Mouse (Mus musculus) limb, embryonic 15.5 days (tissue): ENCODE data around the gene Pdyn. TPM values are rescaled to one million over a fixed set of nuclear protein-coding genes. Genes with fewer than 3 reads are reported as not detected.

ENCODE experiments used
- ATAC-seq: fragments of 200-750 bp; cut with Nextera tagmentation; 2 replicates; pipeline ENCODE4 v1.8.0; 2017; ENCODE audit warnings: low read depth, moderate TSS enrichment; ENCODE audit not compliant: insufficient number of reproducible peaks, low FRiP score, low TSS enrichment
- H3K27ac ChIP-seq: fragments of 300-500 bp; sonication (generic); 2 replicates; pipeline ENCODE4 v1.5.1; 2015; ENCODE audit warnings: moderate library complexity, mild to moderate bottlenecking, inconsistent platforms
- H3K27me3 ChIP-seq: fragments of 300-500 bp; sonication (generic); 2 replicates; pipeline ENCODE4 v1.6.1; 2015; ENCODE audit warnings: inconsistent platforms
- H3K36me3 ChIP-seq: fragments of 300-500 bp; sonication (generic); 2 replicates; pipeline ENCODE4 v1.6.1; 2015; ENCODE audit warnings: inconsistent platforms
- H3K4me1 ChIP-seq: fragments of 300-500 bp; sonication (generic); 2 replicates; pipeline ENCODE4 v1.6.1; 2015; ENCODE audit warnings: inconsistent platforms
- H3K4me2 ChIP-seq: fragments of 300-500 bp; sonication (generic); 2 replicates; pipeline ENCODE4 v1.6.1; 2015; ENCODE audit warnings: mild to moderate bottlenecking, inconsistent platforms
- H3K4me3 ChIP-seq: fragments of 300-500 bp; sonication (generic); 2 replicates; pipeline ENCODE4 v1.5.1; 2015; ENCODE audit warnings: mild to moderate bottlenecking, inconsistent platforms
- H3K9ac ChIP-seq: fragments of 300-500 bp; sonication (generic); 2 replicates; pipeline ENCODE4 v1.6.1; 2015; ENCODE audit warnings: inconsistent platforms
- H3K9me3 ChIP-seq: fragments of 300-500 bp; sonication (generic); 2 replicates; pipeline ENCODE4 v1.6.1; 2016; ENCODE audit warnings: inconsistent platforms
- WGBS: fragments of 180-500 bp; shearing (Covaris S2); methylation state at CpG from one replicate; pipeline ENCODE4 v1.1.7; 2015; 5-methylcytosine and 5-hydroxymethylcytosine counted together
- polyA plus RNA-seq: library from polyadenylated mRNA; unstranded; fragments of >200 nt; fragmentation: Nextera tagmentation; extraction: Ambion mirVana; gene quantifications from 2 replicates; pipeline ENCODE4 v1.2.1, GENCODE M21; 2015

Gene Pdyn
- polyA plus RNA-seq, 1 experiment from 2014 or later = 0.14 TPM

DNA sequence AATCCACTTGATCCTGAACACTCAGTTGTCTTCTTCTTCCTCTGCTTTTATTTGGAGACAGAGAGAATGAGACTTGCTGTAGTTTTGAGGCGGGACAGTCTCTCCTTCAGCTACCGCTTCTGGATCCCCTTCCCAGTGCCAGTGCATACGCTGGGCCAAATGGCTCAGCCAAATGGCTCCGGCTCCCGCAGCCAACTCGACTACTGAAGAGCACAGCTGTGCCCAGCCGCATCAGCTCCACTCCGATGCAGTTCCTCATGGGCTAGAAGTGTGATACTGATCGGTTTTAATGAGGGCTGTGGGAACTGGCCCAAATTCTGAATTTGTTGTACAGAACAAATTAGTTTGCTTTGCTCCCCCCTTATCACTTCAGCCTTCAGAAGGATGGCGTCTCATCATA is 12.7 kb downstream of the Pdyn start:
- Histone ChIP-seq H3K36me3 (no peaks in the 10 kb centered on the region), H3K27ac (no peak overlapping the region), H3K9ac (no peak overlapping the region), H3K4me3 (no peak overlapping the region), H3K9me3 (no peaks in the 10 kb centered on the region), H3K27me3 (no peaks in the 10 kb centered on the region), H3K4me1 (no peaks in the 10 kb centered on the region), H3K4me2 (no peak overlapping the region)
- ATAC-seq = no peak
- WGBS = 43% methylated on average over 10 of the region's 10 CpGs

DNA sequence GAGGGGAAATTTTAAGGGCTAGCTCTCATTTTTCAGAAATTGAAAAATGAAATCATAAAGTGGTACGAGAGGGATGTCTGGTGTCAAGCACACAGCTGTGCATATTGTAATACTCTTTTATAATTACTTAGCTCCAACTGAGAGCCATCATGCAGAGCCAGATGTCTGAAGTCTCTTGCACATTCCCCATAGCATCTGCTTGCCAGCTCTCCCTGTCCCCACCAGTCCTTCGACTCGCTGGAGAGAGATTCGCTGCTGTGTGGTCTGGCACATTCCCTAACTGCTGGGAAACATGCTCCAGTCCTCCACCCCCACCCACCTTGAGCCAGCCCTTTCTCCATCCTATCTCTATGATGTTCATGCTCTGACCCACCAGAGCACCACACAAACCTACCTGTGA is 15.6 kb downstream of the Pdyn start:
- Histone ChIP-seq H3K9me3 (no peaks in the 10 kb centered on the region), H3K4me1 (no peaks in the 10 kb centered on the region), H3K27me3 (no peaks in the 10 kb centered on the region), H3K4me3 (no peak overlapping the region), H3K27ac (no peak overlapping the region), H3K36me3 (no peaks in the 10 kb centered on the region), H3K9ac (no peak overlapping the region), H3K4me2 (no peak overlapping the region)
- 45% methylated on average over 4 of the region's 4 CpGs for WGBS
- ATAC-seq = no peak

DNA sequence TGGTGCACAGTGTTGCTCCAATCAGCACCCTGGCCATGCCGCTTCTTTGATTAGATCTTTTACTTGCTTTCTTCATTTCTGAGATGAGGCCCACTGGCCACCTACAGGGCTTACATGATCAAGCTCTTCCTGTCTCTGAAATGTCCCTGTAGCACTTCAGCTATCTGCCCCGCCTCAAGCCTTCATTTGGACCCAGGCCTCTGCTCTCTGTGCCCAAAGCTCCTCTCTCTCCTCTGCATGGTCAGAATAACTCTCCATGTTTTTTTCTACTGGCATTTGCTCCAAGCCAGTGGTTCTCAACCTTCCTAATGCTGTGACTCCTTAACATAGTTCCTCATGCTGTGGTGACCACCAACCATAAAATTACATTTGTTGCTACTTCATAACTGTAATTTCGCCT is 19.4 kb downstream of the Pdyn start:
- WGBS = 75% methylated on average over 3 of the region's 3 CpGs
- Histone ChIP-seq H3K4me2 (no peak overlapping the region), H3K9me3 (no peaks in the 10 kb centered on the region), H3K9ac (no peak overlapping the region), H3K27me3 (no peaks in the 10 kb centered on the region), H3K27ac (no peak overlapping the region), H3K4me3 (no peak overlapping the region), H3K4me1 (no peaks in the 10 kb centered on the region), H3K36me3 (no peaks in the 10 kb centered on the region)
- ATAC-seq = no peak

GRCm38 (mm10) chr2:129679066-129679465 is 20.6 kb downstream of the Pdyn start:
- Histone ChIP-seq H3K4me1 (no peaks in the 10 kb centered on the region), H3K9ac (no peak overlapping the region), H3K4me2 (no peak overlapping the region), H3K9me3 (no peaks in the 10 kb centered on the region), H3K4me3 (no peak overlapping the region), H3K27ac (no peak overlapping the region), H3K36me3 (no peaks in the 10 kb centered on the region), H3K27me3 (no peaks in the 10 kb centered on the region)
- no peak for ATAC-seq
- WGBS = 81% methylated on average over 5 of the region's 5 CpGs

GRCm38 (mm10) chr2:129677664-129678063 is 22.0 kb downstream of the Pdyn start:
- H3K4me3 ChIP-seq = no peak overlapping the region
- H3K4me1 ChIP-seq = no peaks in the 10 kb centered on the region
- H3K27ac ChIP-seq = no peak overlapping the region
- no peak for ATAC-seq
- H3K9me3 ChIP-seq = no peaks in the 10 kb centered on the region
- WGBS = 27% methylated on average over 2 of the region's 2 CpGs
- H3K4me2 ChIP-seq = no peak overlapping the region
- H3K36me3 ChIP-seq = no peaks in the 10 kb centered on the region
- no peak overlapping the region for H3K9ac ChIP-seq
- no peaks in the 10 kb centered on the region for H3K27me3 ChIP-seq

DNA sequence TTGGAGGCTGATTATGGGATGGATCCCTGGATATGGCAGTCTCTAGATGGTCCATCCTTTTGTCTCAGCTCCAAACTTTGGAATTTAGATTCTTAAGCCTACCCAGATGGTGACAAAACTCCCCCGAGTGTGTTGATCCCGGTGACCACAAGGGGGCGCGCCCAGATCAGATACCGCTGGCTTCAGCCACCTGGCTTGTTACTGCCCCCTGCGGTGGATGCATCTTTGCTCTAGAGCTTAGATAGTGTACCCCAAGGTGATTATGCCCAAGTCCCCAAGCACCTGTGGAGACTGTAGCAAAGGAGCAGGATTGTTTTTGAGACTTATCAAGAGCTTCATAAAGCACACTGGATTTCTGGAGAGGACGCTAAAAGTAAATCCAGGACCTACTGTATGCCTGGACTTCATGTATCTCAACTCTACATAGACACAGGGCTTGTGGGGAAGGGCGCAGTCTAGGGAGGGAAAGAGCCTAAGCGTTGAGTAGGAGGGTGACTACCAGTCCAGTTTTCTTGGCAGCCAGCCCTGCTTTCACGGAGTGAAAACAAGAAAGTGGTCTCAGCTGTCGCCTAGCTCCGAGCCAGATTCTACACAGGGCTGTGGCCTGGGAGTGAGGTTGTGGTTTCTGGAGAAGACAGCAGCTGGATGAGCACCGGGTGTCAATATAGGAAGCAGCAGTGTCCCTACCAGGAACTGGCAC is 24.6 kb downstream of the Pdyn start:
- Histone ChIP-seq H3K4me2 (no peak overlapping the region), H3K36me3 (no peaks in the 10 kb centered on the region), H3K27me3 (no peaks in the 10 kb centered on the region), H3K27ac (no peak overlapping the region), H3K4me1 (no peaks in the 10 kb centered on the region), H3K9ac (no peak overlapping the region), H3K4me3 (no peak overlapping the region), H3K9me3 (no peaks in the 10 kb centered on the region)
- 27% methylated on average over 13 of the region's 13 CpGs for WGBS
- no peak for ATAC-seq

DNA sequence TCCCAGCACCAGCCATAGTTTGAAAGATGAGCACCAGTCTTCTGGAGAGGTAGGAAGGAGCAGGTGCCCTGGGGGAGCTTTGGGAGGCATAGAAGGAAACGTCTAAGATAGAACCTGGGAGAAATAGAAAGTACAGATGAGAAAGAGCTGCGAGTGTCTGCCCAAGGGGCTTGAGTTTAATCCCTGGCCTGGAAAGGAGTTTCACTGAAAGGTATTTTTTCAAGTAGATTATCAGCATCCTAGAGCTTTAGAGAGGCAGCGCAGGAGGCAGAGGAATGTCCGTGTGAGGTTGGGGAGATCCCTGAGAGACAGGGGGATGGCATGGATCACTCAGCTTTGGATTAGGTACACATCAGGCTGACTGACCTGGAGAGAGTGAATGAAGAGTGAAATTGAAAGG is 27.7 kb downstream of the Pdyn start:
- H3K9ac ChIP-seq = no peak overlapping the region
- WGBS = 73% methylated on average over 4 of the region's 4 CpGs
- H3K4me3 ChIP-seq = no peak overlapping the region
- H3K4me1 ChIP-seq = no peaks in the 10 kb centered on the region
- no peak overlapping the region for H3K27ac ChIP-seq
- no peaks in the 10 kb centered on the region for H3K9me3 ChIP-seq
- H3K36me3 ChIP-seq = no peaks in the 10 kb centered on the region
- H3K27me3 ChIP-seq = no peaks in the 10 kb centered on the region
- H3K4me2 ChIP-seq = no peak overlapping the region
- ATAC-seq = no peak

DNA sequence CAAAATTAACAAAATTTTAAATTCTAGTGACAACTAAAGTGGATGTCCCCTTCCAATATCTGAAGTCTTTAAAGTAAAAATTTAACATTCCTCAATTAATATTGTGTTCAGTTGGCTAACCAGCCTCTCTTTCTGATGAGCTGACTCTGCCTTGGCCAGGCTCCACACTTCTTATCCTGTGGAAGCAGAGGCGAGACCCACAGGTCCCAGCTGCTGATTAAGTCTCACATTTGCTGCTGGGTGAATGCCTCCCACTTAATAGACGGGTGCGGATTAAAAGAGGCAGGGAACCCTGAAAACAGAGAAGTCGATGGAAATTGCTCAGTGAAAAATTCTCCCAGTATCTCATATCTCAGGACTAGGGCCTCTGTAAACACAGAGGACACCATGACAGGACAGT is 37.2 kb downstream of the Pdyn start:
- ATAC-seq = no peak
- Histone ChIP-seq H3K4me1 (no peaks in the 10 kb centered on the region), H3K9me3 (no peaks in the 10 kb centered on the region), H3K27me3 (no peaks in the 10 kb centered on the region), H3K4me3 (no peak overlapping the region), H3K9ac (no peak overlapping the region), H3K4me2 (no peak overlapping the region), H3K36me3 (no peaks in the 10 kb centered on the region), H3K27ac (no peak overlapping the region)
- WGBS = 74% methylated on average over 4 of the region's 4 CpGs

DNA sequence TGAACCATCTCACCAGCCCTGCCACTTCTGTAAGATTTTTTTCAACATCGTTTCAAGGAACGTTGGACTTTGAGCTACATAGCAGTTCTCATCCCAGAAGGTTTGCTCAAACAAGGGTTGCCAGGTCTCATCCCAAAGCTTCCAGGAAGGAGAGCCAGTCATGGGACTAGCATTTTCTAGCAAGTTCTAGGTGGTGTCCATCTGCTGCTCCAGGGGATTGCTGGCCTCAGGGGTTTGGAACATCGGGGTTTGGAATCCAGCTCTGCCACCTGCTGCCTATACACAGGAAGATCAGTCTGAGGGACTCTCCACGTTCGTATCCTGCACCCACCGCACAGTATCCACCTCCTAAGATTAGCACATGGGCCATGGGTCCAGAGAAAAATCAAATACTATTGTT is 39.6 kb downstream of the Pdyn start:
- H3K9me3 ChIP-seq = no peaks in the 10 kb centered on the region
- H3K27me3 ChIP-seq = no peaks in the 10 kb centered on the region
- H3K4me1 ChIP-seq = no peaks in the 10 kb centered on the region
- ATAC-seq = no peak
- H3K4me2 ChIP-seq = no peak overlapping the region
- H3K4me3 ChIP-seq = no peak overlapping the region
- H3K9ac ChIP-seq = no peak overlapping the region
- no peak overlapping the region for H3K27ac ChIP-seq
- whole genome bisulfite sequencing = 73% methylated on average over 6 of the region's 6 CpGs
- no peaks in the 10 kb centered on the region for H3K36me3 ChIP-seq

- H3K4me3 ChIP-seq = no peak overlapping the region
- H3K4me2 ChIP-seq = no peak overlapping the region
- no peaks in the 10 kb centered on the region for H3K27me3 ChIP-seq
- H3K9ac ChIP-seq = no peak overlapping the region
- 81% methylated on average over 4 of the region's 4 CpGs for WGBS
- no peak overlapping the region for H3K27ac ChIP-seq
- no peaks in the 10 kb centered on the region for H3K36me3 ChIP-seq
- H3K4me1 ChIP-seq = no peaks in the 10 kb centered on the region
- H3K9me3 ChIP-seq = no peaks in the 10 kb centered on the region
- no peak for ATAC-seq
Observed at GRCm38 (mm10) chr2:129658796-129659195, 40.8 kb downstream of the Pdyn start.

GRCm38 (mm10) chr2:129655033-129655432 is 44.6 kb downstream of the Pdyn start:
- Histone ChIP-seq H3K4me2 (no peak overlapping the region), H3K27ac (no peak overlapping the region), H3K27me3 (no peaks in the 10 kb centered on the region), H3K9me3 (no peaks in the 10 kb centered on the region), H3K9ac (no peak overlapping the region), H3K4me3 (no peak overlapping the region), H3K4me1 (no peaks in the 10 kb centered on the region), H3K36me3 (no peaks in the 10 kb centered on the region)
- 93% methylated on average over 4 of the region's 4 CpGs for WGBS
- no peak for ATAC-seq

GRCm38 (mm10) chr2:129654233-129654950 is 45.3 kb downstream of the Pdyn start:
- no peaks in the 10 kb centered on the region for H3K27me3 ChIP-seq
- no peak overlapping the region for H3K27ac ChIP-seq
- H3K4me3 ChIP-seq = no peak overlapping the region
- H3K4me1 ChIP-seq = no peaks in the 10 kb centered on the region
- H3K36me3 ChIP-seq = no peaks in the 10 kb centered on the region
- H3K9ac ChIP-seq = no peak overlapping the region
- no peaks in the 10 kb centered on the region for H3K9me3 ChIP-seq
- no peak overlapping the region for H3K4me2 ChIP-seq
- 79% methylated on average over 4 of the region's 4 CpGs for WGBS
- no peak for ATAC-seq
